Mouse (Mus musculus) heart, adult 2 months (tissue): ENCODE data around the gene Dnaaf5. TPM values are rescaled to one million over a fixed set of nuclear protein-coding genes. Genes with fewer than 3 reads are reported as not detected.

ENCODE experiments used
- DNase-seq, 2 experiments: peaks; one replicate each; pipeline ENCODE4 v3.0.0; 2021
- H3K27ac ChIP-seq: fragments of 200-600 bp; 2 replicates; pipeline ENCODE4 v1.8.1; 2022
- H3K27me3 ChIP-seq: fragments of 200-500 bp; 2 replicates; pipeline ENCODE4 v1.6.1; 2012; ENCODE audit warnings: mild to moderate bottlenecking, low read length, inconsistent platforms, mixed read lengths; ENCODE audit not compliant: control insufficient read depth, insufficient read depth
- H3K36me3 ChIP-seq: fragments of 200-500 bp; 2 replicates; pipeline ENCODE4 v1.6.1; 2012; ENCODE audit warnings: low read length, inconsistent platforms; ENCODE audit not compliant: control insufficient read depth, insufficient read depth
- H3K4me1 ChIP-seq: fragments of 200-500 bp; 2 replicates; pipeline ENCODE4 v1.6.1; 2011; ENCODE audit warnings: low read length; ENCODE audit not compliant: control insufficient read depth, insufficient read depth
- H3K4me3 ChIP-seq: fragments of 200-600 bp; 2 replicates; pipeline ENCODE4 v1.8.1; 2022
- H3K79me2 ChIP-seq: fragments of 200-500 bp; replicated peaks from 2 replicates; pipeline ENCODE4 v1.6.1; 2012; ENCODE audit warnings: mild to moderate bottlenecking, inconsistent platforms, low read length, moderate library complexity, mixed read lengths; ENCODE audit not compliant: control insufficient read depth, insufficient read depth
- H3K9ac ChIP-seq: fragments of 200-500 bp; 2 replicates; pipeline ENCODE4 v1.6.1; 2012; ENCODE audit warnings: low read depth, mild to moderate bottlenecking, control low read depth, inconsistent platforms, low read length, mixed read lengths
- CTCF ChIP-seq: fragments of 200-600 bp; IDR thresholded peaks from 2 replicates; pipeline ENCODE4 v1.8.1; 2022; ENCODE audit warnings: antibody characterized with exemption, mild to moderate bottlenecking, moderate library complexity
- EP300 ChIP-seq: fragments of 200-500 bp; IDR thresholded peaks from 2 replicates; pipeline ENCODE4 v1.6.1; 2011; ENCODE audit warnings: low read depth, low read length, control low read depth; ENCODE audit not compliant: insufficient read depth
- POLR2A ChIP-seq: fragments of 200-500 bp; IDR thresholded peaks from 2 replicates; pipeline ENCODE4 v1.6.1; 2011; ENCODE audit warnings: mild to moderate bottlenecking, low read depth, low read length, control low read depth; ENCODE audit not compliant: insufficient read depth
- WGBS: fragments of 180-500 bp; shearing (Covaris S2); methylation state at CpG from one replicate; pipeline ENCODE4 v1.1.7; 2018; 5-methylcytosine and 5-hydroxymethylcytosine counted together
- intact Hi-C: fragments of 180-260 bp; cut with DNase I; formaldehyde crosslinking; loops from one replicate; pipeline ENCODE4 v1.15.1; 2025
- polyA plus RNA-seq: library from polyadenylated mRNA; depleted of rRNA; stranded (reverse); fragments of >200 nt; gene quantifications from 2 replicates; pipeline ENCODE4 v1.2.3, GENCODE M21; 2012
- total RNA-seq, 2 experiments: library from RNA; stranded (reverse); gene quantifications; 2 replicates each; pipeline ENCODE4 v1.2.3; 2021

Dnaaf5 gene
- total and polyA plus RNA-seq, 3 experiments = 12.2 to 16.7 (median 16.1) TPM

- H3K9ac ChIP-seq = no peak overlapping the region
Observed at GRCm38 (mm10) chr5:139214298-139214697, 64.3 kb downstream of the Dnaaf5 start.

GRCm38 (mm10) chr5:139215184-139215583 lies 65.2 kb downstream of the Dnaaf5 start:
- peaks cover 6% of the 10 kb centered on the region for H3K36me3 ChIP-seq
- no peak overlapping the region for H3K4me3 ChIP-seq
- 93% methylated on average over 5 of the region's 5 CpGs for WGBS
- H3K9ac ChIP-seq = no peak overlapping the region
- peaks cover 5% of the 10 kb centered on the region for H3K4me1 ChIP-seq
- intact Hi-C loops = no loop called here
- H3K27me3 ChIP-seq = no peaks in the 10 kb centered on the region
- H3K79me2 ChIP-seq = peaks cover 10% of the 10 kb centered on the region
- no peak overlapping the region for H3K27ac ChIP-seq
- TF ChIP-seq CTCF (no peak), EP300 (no peak), POLR2A (no peak)
- no peak for DNase-seq

More at GRCm38 (mm10) chr5:139214298-139214697, 64.3 kb downstream of the Dnaaf5 start:
- TF ChIP-seq CTCF = no peak
- TF ChIP-seq POLR2A = no peak
- TF ChIP-seq EP300 = no peak
- Histone ChIP-seq H3K36me3 (peaks cover 6% of the 10 kb centered on the region), H3K79me2 (peaks cover 10% of the 10 kb centered on the region), H3K27ac (no peak overlapping the region), H3K4me1 (peaks cover 3% of the 10 kb centered on the region), H3K4me3 (no peak overlapping the region), H3K27me3 (no peaks in the 10 kb centered on the region)
- intact Hi-C loops = no loop called here
- no peak for DNase-seq

GRCm38 (mm10) chr5:139216121-139216520 lies 66.1 kb downstream of the Dnaaf5 start:
- WGBS = 60% methylated on average over 2 of the region's 2 CpGs
- Histone ChIP-seq H3K27me3 (no peaks in the 10 kb centered on the region), H3K4me3 (no peak overlapping the region), H3K4me1 (peaks cover 7% of the 10 kb centered on the region), H3K9ac (no peak overlapping the region), H3K36me3 (peaks cover 3% of the 10 kb centered on the region), H3K27ac (no peak overlapping the region; the same call in 1 of the 2 replicates), H3K79me2 (peaks cover 6% of the 10 kb centered on the region; the same call in 1 of the 2 replicates)
- no peak for DNase-seq
- intact Hi-C loops = no loop called here
- TF ChIP-seq CTCF (no peak), EP300 (no peak), POLR2A (no peak)

- Histone ChIP-seq H3K9ac (no peak overlapping the region), H3K79me2 (peaks cover 5% of the 10 kb centered on the region; the same call in 1 of the 2 replicates), H3K27ac (no peak overlapping the region), H3K27me3 (no peaks in the 10 kb centered on the region), H3K4me1 (peaks cover 7% of the 10 kb centered on the region), H3K36me3 (peaks cover 7% of the 10 kb centered on the region), H3K4me3 (no peak overlapping the region)
- WGBS = 90% methylated on average over 3 of the region's 3 CpGs
- DNase-seq = no peak
- TF ChIP-seq CTCF = no peak
- no peak for TF ChIP-seq POLR2A
- TF ChIP-seq EP300 = no peak
- intact Hi-C loops = no loop called here
Observed at GRCm38 (mm10) chr5:139216774-139217173, 66.8 kb downstream of the Dnaaf5 start.

GRCm38 (mm10) chr5:139220006-139220515 lies 70.0 kb downstream of the Dnaaf5 start:
- intact Hi-C loops = no loop called here

GRCm38 (mm10) chr5:139220610-139221009 lies 70.6 kb downstream of the Dnaaf5 start:
- H3K36me3 ChIP-seq = peaks cover 9% of the 10 kb centered on the region
- peak overlapping the region; percentile 88 for H3K27ac ChIP-seq
- intact Hi-C loops = no loop called here

More at GRCm38 (mm10) chr5:139220006-139220515, 70.0 kb downstream of the Dnaaf5 start:
- H3K4me3 ChIP-seq = no peak overlapping the region
- H3K79me2 ChIP-seq = peaks cover under 1% of the 10 kb centered on the region; the same call in 1 of the 2 replicates
- TF ChIP-seq POLR2A = no peak
- no peak for TF ChIP-seq CTCF
- no peak for TF ChIP-seq EP300
- peak in 1 of 2 experiments; percentile 18 for DNase-seq
- peaks cover 7% of the 10 kb centered on the region for H3K4me1 ChIP-seq
- no peaks in the 10 kb centered on the region for H3K27me3 ChIP-seq
- H3K27ac ChIP-seq = peak overlapping the region; percentile 88
- WGBS = 55% methylated on average over 4 of the region's 4 CpGs
- peak overlapping the region; percentile 15; the same call in 1 of the 2 replicates for H3K9ac ChIP-seq
- peaks cover 9% of the 10 kb centered on the region for H3K36me3 ChIP-seq

More at GRCm38 (mm10) chr5:139220610-139221009, 70.6 kb downstream of the Dnaaf5 start:
- Histone ChIP-seq H3K79me2 (no peaks in the 10 kb centered on the region), H3K4me1 (peaks cover 7% of the 10 kb centered on the region), H3K4me3 (no peak overlapping the region), H3K27me3 (no peaks in the 10 kb centered on the region), H3K9ac (no peak overlapping the region)
- DNase-seq = peak in 1 of 2 experiments; percentile 65
- WGBS = 61% methylated on average over 4 of the region's 4 CpGs
- TF ChIP-seq EP300 (peak; percentile 95), POLR2A (peak; percentile 58; the same call in 1 of the 2 replicates), CTCF (no peak)
